Mouse (Mus musculus) frontal cortex, adult (tissue): Measurements from ENCODE around the gene Wdr45.
A peak's percentile ranks its signal among the peaks of the same experiment; 100 is the strongest.

Experiments
- ATAC-seq: cut with Nextera tagmentation; 2 replicates; pipeline ENCODE4 v1.9.2; 2017; ENCODE audit warnings: mild to moderate bottlenecking, moderate library complexity, mixed read lengths; ENCODE audit not compliant: low TSS enrichment

Gene Wdr45

GRCm38 (mm10) chrX:7763631-7764393 is 49.7 kb downstream of the Wdr45 start:
- no peak for ATAC-seq

- ATAC-seq, result no peak
Measured at GRCm38 (mm10) chrX:7764657-7765280, 50.6 kb downstream of the Wdr45 start.

GRCm38 (mm10) chrX:7765281-7765670 is 51.1 kb downstream of the Wdr45 start:
- ATAC-seq, result no peak

DNA sequence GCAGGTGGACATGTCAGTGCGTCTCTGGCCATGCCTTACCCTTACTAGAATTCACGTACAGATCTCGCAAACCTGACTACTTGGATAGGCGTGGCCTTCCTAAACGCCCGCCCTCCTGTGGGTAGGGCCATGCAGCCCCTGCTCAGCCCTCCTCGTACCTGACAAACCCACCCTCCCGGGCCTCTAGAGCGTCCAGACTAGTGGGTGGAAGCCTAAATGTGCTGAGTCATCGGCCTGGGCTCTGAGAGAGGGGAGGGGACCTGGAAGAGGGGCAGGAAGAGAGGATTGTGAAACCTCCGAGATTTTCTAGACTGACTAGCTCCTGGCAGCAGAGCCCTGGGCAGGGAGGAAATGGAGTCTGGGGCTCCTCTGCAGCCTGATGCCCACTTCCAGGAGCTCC is 51.6 kb downstream of the Wdr45 start:
- peak; percentile 44 for ATAC-seq

DNA sequence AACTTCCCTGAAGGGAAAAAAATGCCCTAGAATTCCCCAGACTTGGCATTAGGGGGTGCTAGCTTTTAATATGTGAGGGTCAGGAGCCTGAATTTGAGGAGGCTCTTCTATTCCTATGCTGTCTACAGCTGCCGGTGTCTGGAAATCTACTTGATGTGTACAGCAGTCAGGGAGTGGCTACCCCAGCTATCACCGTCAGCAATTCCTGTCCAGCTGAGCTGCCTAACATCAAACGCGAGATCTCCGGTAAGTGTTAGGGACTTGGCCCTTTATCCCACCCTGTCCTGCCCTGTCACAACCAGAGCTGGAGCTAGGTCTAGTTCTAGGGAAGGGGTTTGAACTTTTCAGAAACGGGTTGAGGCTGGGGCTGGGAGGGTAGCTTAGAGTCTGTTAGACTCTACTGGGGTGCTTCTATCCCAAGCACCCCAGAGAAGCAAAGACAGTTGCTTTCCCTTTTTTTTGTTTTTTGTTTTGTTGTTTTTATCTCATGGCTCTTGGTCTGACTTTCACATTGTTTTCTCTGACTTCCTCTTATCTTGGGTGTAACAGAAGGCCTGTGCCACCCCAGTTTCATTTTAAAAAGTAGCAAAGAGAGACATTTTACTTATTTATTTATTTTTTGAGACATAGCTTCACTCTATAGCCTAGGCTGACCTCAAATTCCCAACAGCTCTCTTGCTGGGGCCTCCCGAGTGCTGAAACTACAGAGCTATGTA is 55.3 kb downstream of the Wdr45 start:
- no peak for ATAC-seq

GRCm38 (mm10) chrX:7772766-7773165 is 58.6 kb downstream of the Wdr45 start:
- ATAC-seq, result no peak

DNA sequence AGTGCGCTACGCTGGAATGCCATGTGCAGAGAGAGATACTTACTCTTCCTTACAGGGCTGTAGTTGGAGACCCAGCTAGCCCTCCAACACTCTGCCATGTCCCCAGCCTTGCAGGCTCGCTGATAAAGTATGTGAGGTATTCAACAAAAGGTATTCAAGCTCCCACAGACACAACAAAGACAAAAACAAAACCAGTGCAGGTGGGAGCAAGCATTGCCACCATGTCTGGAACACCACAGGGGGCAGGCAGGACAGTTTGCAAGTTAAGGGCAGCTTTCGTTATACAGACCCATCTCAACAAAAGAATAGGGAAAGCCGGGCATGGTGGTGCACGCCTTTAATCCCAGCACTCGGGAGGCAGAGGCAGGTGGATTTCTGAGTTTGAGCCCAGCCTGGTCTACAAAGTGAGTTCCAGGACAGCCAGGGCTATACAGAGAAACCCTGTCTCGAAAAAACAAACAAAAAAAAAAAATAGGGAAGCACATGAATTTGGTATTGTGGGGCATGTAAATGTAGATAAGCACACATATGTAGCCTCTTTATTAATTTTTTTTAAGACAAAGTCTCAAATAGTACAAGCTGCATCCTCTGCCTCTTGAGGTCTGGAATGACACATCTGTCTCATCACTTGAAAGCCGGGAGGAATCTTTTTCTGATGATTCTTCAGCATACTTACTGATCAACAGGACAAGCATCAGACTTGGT is 61.5 kb downstream of the Wdr45 start:
- no peak for ATAC-seq

DNA sequence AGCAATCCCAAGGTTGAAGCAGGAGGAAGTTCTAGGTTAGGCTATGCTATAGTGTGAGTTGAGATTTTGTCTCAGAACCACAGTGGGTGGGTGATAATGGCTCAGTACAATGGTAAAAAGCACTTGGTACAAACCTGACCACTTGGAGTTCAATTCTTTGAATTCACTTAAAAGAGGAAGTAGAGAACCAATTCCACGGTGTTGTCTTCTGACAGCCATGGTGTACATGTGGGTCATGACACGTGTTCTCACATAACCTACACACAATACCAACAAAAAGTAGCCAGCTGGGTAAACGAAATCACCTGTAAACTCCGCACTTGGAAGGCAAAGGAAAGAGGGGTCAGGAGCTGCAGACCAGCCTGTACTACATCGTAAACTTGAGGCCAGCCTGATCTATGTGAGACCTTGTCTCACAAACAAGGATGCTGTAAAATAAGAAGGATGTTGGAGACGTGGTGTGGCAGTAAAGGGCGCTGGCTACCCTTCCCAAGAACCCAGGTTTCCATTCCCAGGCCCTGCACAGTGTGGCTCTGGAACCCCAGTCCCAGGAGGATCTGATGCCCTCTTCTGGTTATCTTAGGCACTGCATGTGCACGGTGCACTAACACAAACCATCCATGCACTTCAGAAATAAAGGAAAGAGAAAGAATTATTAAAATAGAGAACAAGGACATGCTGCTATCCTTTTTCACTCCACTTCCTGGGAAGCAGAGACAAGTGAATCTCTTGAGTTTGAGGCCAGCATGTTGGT is 62.4 kb downstream of the Wdr45 start:
- peak; percentile 79 for ATAC-seq
